Mouse (Mus musculus): Measurements from ENCODE around the gene Mgat5. TPM values are rescaled to one million over a fixed set of nuclear protein-coding genes. Genes with fewer than 3 reads are reported as not detected.
A peak's percentile ranks its signal among the peaks of the same experiment; 100 is the strongest.

Mgat5 gene
- polyA plus RNA-seq, 1 experiment: 29.3 TPM

DNA sequence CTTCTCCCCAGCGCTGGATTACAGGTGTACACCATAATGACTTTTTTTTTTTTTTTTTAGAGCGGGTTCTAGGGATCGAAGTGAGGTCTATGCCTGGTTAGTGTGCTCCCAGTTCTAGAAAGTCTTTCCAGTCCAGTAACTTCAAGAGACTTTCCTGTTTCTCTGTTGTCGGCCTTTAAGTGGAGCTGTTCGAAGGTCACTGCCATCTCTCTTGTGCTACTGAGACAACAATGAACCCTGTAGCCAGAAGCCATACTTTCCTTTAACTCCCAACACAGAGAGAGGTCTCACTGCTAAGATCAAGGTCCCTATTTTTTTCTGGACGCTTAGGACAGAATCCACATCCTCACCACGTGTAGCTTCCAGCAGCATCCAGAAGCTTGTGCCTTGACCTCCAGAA is 13.4 kb downstream of the Mgat5 start:
- DNase-seq (ENCODE audit: low read depth): no peak
- TF ChIP-seq CTCF (IDR thresholded peaks at IDR 0.05; ENCODE audit: borderline replicate concordance, extremely low read depth, insufficient read depth, insufficient read length) (no peak), POLR2A (IDR thresholded peaks at IDR 0.05; ENCODE audit: borderline replicate concordance, extremely low read depth, insufficient read depth, insufficient read length, poor library complexity, severe bottlenecking) (no peak)

DNA sequence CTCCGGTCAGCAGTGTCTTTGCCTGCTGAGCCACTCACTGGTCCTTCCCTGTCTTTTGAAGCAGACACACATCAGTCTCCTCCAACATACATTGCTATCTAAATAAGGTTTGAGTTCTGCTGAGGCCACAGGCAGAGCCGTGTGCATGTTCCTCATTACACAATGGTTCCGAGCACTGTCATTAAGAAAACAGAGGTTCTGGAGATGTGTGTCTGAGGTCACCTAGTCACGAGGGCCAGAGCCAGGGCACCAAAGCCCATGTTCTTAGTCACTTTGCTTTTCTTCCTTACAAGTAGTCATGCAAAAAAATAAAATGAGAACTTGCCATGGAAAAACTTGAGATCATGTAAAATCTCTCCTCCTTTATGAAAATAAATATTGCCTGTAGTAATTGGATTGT is 14.3 kb downstream of the Mgat5 start:
- TF ChIP-seq CTCF (IDR thresholded peaks at IDR 0.05; ENCODE audit: borderline replicate concordance, extremely low read depth, insufficient read depth, insufficient read length): no peak
- no peak for TF ChIP-seq POLR2A (IDR thresholded peaks at IDR 0.05; ENCODE audit: borderline replicate concordance, extremely low read depth, insufficient read depth, insufficient read length, poor library complexity, severe bottlenecking)
- no peak for DNase-seq (ENCODE audit: low read depth)

DNA sequence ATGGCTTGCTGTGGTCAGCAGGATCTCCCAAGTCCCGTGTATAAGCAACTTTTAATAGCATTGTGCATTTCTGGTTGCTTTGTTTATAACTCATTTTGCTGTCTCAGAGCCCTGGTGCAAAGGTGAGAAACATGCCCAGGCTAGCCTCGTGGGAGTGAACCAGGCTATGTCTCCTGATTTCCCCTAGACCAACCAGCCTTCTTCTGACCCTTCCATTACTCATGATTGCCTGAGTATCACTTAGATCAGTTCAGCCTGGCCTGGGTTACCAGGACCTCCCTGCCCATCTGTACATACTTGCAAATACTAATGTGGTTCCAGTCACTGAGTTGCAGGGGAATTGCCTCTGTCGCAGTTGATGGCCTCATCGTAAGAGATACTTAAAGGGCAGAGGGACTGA is 14.8 kb downstream of the Mgat5 start:
- DNase-seq (ENCODE audit: low read depth): no peak
- TF ChIP-seq CTCF (IDR thresholded peaks at IDR 0.05; ENCODE audit: borderline replicate concordance, extremely low read depth, insufficient read depth, insufficient read length): no peak
- TF ChIP-seq POLR2A (IDR thresholded peaks at IDR 0.05; ENCODE audit: borderline replicate concordance, extremely low read depth, insufficient read depth, insufficient read length, poor library complexity, severe bottlenecking): no peak

DNA sequence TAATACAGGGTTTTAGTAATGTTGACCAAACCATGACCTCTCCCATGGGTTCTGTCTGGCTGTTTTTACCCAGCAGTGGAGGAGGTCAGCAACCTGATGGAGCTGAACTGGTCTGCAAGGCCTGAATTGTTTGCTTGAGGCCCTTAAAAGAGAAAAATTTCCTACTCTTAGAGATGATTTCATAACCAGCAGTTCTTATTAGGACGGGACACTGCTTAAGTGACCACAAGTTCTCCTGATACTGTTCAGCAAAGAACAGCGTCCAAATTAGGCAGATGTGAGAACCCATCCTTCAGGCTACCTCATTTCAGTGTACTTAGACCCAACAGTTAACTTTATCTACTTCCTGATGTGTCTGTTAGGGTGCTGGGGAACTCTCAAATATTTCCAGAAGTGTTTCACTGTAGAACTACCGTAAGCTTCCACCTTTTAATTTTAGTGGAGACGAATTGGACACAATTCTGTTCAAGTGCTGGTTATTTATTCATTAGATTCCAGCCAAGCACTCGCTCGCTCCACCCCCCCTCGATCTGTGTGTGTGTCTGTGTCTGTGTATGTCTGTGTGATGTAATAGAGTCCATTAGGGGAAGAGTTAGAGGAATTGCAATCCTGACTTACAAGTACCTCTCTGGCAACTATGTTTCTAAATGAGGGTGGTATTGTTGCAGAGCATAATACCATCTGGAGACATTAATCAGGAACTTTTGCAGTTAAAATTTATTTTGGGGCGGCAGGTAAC is 17.4 kb downstream of the Mgat5 start:
- DNase-seq (ENCODE audit: low read depth): no peak
- TF ChIP-seq POLR2A (IDR thresholded peaks at IDR 0.05; ENCODE audit: borderline replicate concordance, extremely low read depth, insufficient read depth, insufficient read length, poor library complexity, severe bottlenecking) (no peak), CTCF (IDR thresholded peaks at IDR 0.05; ENCODE audit: borderline replicate concordance, extremely low read depth, insufficient read depth, insufficient read length) (no peak)

DNA sequence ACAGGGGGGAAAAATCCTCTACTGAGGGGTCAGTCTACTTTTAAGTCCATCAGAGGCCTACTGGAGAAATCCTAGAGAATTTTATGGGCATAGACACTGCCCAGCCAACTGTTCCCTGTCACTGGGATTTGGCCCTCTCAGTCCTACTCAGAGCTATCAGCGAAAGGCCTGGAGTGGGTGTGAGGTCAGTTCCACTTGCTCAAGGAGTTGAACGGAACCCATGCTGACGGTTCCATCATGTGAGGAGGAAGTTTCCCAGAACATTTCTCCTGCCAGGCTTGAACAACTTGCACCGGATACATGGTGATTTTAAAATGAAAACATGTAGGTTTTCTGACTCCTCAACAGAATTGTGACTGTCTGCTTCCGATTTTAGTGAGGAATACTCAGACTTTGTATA is 20.2 kb downstream of the Mgat5 start:
- DNase-seq (ENCODE audit: low read depth): no peak
- TF ChIP-seq POLR2A (IDR thresholded peaks at IDR 0.05; ENCODE audit: borderline replicate concordance, extremely low read depth, insufficient read depth, insufficient read length, poor library complexity, severe bottlenecking): no peak
- TF ChIP-seq CTCF (IDR thresholded peaks at IDR 0.05; ENCODE audit: borderline replicate concordance, extremely low read depth, insufficient read depth, insufficient read length): no peak

DNA sequence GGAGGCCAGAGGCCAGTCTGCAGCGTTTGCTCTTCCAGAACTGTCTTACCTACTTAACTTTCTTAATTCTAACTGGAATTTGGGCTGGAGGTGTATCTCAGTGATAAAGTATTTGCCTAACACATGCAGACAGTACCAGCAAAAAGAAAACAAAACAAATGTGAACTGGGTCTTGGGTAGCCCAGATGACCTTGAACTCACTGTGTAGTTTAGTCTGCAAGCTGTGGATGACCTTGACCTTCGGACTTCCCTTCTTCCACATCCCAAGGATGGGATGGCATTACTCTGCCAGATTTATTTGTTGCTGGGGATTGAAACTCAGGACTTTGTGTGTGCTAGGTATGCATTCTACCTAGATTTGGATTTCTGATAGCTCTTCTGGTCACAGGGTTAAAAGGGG is 24.2 kb downstream of the Mgat5 start:
- TF ChIP-seq CTCF (IDR thresholded peaks at IDR 0.05; ENCODE audit: borderline replicate concordance, extremely low read depth, insufficient read depth, insufficient read length): no peak
- TF ChIP-seq POLR2A (IDR thresholded peaks at IDR 0.05; ENCODE audit: borderline replicate concordance, extremely low read depth, insufficient read depth, insufficient read length, poor library complexity, severe bottlenecking): no peak
- no peak for DNase-seq (ENCODE audit: low read depth)

DNA sequence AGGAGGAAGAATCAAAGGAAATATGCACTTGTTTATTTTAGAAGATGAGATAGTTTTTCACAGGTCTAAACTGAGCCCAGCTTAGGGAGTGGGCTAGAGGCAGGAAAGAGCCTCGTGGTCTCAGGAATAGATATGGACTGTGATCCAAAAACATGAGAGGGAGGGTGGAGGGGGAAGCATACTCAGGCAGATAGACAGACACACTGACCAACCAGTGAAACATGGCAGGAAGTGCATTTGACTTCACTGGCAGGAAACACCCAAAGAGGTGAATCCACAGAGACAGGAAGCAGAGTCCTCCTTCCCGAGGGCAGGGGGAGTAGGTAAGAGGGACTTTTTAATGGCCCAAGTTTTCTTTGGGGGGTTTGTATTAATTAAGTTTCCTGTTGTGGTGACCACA is 25.7 kb downstream of the Mgat5 start:
- no peak for DNase-seq (ENCODE audit: low read depth)
- no peak for TF ChIP-seq CTCF (IDR thresholded peaks at IDR 0.05; ENCODE audit: borderline replicate concordance, extremely low read depth, insufficient read depth, insufficient read length)
- TF ChIP-seq POLR2A (IDR thresholded peaks at IDR 0.05; ENCODE audit: borderline replicate concordance, extremely low read depth, insufficient read depth, insufficient read length, poor library complexity, severe bottlenecking): no peak

DNA sequence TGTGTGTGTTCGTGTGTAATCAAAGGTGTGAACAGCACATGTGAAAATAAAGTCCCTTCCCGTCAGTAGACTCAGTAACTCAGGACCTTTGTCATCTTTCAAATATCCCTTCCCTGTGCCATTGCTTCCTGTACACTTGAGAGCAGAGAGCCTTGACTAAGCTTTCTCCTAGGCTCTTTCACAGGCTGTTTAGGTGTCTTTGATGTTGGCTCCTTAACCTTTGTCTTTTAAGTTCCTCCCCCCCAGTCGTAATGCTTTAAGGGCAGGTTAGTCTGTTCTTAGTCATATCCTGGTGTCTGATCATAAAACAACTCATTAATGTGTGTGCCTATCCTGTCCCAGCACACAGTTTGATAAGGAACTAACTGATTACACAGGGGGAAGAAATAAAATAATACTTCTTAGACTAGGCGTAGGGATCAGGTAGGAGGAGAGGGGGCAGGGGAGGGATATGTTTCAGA is 28.4 kb downstream of the Mgat5 start:
- DNase-seq (ENCODE audit: low read depth): no peak
- TF ChIP-seq CTCF (IDR thresholded peaks at IDR 0.05; ENCODE audit: borderline replicate concordance, extremely low read depth, insufficient read depth, insufficient read length) (no peak), POLR2A (IDR thresholded peaks at IDR 0.05; ENCODE audit: borderline replicate concordance, extremely low read depth, insufficient read depth, insufficient read length, poor library complexity, severe bottlenecking) (no peak)

DNA sequence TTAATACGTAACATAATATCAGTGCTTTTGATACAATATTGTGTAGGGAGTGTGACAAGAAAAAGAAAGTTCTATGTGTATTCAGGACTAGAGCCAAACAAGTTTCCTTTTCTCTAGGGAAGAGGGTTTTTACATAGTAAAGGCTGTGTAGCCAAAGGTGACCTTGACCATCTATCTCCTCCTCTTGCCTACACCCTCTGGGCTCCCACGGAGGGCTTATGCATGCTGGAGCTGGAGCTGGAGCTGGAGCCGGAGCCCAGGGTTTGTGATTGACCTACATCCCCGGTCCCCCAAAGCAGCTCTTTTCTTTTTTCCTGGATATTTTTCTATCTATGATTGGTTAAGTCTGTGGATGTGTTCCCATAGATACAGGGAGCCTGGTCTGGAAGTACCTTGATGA is 30.3 kb downstream of the Mgat5 start:
- no peak for DNase-seq (ENCODE audit: low read depth)
- TF ChIP-seq CTCF (IDR thresholded peaks at IDR 0.05; ENCODE audit: borderline replicate concordance, extremely low read depth, insufficient read depth, insufficient read length) (no peak), POLR2A (IDR thresholded peaks at IDR 0.05; ENCODE audit: borderline replicate concordance, extremely low read depth, insufficient read depth, insufficient read length, poor library complexity, severe bottlenecking) (no peak)

DNA sequence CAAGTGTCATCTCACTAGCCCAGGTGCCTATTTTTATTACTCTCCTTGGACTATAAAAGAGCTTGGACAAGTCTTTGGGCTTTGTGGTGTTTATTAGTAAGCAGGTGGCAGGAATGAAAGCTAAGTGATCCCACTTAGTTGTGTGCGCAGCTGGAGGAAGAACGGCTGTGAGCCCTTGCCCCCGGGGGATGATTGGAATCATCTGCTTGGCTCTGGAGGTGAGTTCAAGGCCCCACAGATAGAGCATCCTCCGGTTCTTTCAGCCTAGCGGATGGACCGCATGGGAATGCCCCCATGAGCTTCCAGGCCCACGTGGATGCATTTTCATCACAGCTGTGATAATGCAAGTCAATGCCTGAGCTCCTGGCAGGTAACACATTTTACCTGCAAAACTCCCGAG is 31.6 kb downstream of the Mgat5 start:
- no peak for DNase-seq (ENCODE audit: low read depth)
- TF ChIP-seq POLR2A (IDR thresholded peaks at IDR 0.05; ENCODE audit: borderline replicate concordance, extremely low read depth, insufficient read depth, insufficient read length, poor library complexity, severe bottlenecking) (no peak), CTCF (IDR thresholded peaks at IDR 0.05; ENCODE audit: borderline replicate concordance, extremely low read depth, insufficient read depth, insufficient read length) (no peak)

DNA sequence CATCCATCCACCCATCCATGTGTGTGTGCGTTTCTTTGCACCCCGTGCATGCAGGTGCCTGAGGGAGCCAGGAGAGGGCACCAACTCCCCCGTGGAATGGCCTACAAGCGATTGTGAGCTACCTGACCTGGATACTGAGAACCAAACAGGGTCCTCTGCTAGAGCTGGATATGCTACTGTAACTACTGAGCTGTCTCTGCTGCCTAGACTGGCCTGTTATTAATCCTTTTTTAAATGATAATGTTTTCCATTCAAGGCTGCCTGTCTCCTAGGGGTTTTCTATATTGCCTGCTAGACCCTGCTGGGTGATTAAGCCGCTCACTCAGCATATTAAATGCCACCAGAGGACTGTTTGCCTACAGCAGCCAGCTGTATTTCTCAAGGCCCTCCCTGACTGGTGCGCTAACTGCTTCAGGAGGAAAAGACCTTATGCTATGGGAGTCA is 34.1 kb downstream of the Mgat5 start:
- DNase-seq (ENCODE audit: low read depth): peak; percentile 74
- TF ChIP-seq POLR2A (IDR thresholded peaks at IDR 0.05; ENCODE audit: borderline replicate concordance, extremely low read depth, insufficient read depth, insufficient read length, poor library complexity, severe bottlenecking): no peak
- peak; percentile 47; the same call in 1 of the 2 replicates for TF ChIP-seq CTCF (IDR thresholded peaks at IDR 0.05; ENCODE audit: borderline replicate concordance, extremely low read depth, insufficient read depth, insufficient read length)

DNA sequence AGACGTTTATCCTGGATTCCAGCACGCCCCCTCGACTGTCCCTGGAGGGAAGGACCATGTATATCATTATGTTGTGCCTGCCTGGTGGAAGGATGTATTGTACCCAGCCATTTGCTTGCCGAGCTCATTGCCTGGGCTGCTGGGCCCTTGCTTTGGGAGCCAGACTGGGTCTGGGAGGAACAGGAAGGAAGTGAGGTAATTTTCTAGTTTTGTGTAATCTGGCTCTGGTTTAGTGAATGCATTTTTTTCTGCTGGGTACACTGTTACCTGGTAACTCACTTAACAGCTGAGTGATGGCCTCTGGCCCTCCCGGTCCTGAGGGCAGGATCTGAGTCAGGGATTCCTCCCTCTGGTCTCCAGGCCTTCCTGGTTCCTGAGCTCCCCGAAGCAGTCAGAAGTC is 35.1 kb downstream of the Mgat5 start:
- TF ChIP-seq CTCF (IDR thresholded peaks at IDR 0.05; ENCODE audit: borderline replicate concordance, extremely low read depth, insufficient read depth, insufficient read length): no peak
- TF ChIP-seq POLR2A (IDR thresholded peaks at IDR 0.05; ENCODE audit: borderline replicate concordance, extremely low read depth, insufficient read depth, insufficient read length, poor library complexity, severe bottlenecking): no peak
- DNase-seq (ENCODE audit: low read depth): peak; percentile 42
